Mouse (Mus musculus): ENCODE data around the gene Rpap2.

Gene Rpap2

DNA sequence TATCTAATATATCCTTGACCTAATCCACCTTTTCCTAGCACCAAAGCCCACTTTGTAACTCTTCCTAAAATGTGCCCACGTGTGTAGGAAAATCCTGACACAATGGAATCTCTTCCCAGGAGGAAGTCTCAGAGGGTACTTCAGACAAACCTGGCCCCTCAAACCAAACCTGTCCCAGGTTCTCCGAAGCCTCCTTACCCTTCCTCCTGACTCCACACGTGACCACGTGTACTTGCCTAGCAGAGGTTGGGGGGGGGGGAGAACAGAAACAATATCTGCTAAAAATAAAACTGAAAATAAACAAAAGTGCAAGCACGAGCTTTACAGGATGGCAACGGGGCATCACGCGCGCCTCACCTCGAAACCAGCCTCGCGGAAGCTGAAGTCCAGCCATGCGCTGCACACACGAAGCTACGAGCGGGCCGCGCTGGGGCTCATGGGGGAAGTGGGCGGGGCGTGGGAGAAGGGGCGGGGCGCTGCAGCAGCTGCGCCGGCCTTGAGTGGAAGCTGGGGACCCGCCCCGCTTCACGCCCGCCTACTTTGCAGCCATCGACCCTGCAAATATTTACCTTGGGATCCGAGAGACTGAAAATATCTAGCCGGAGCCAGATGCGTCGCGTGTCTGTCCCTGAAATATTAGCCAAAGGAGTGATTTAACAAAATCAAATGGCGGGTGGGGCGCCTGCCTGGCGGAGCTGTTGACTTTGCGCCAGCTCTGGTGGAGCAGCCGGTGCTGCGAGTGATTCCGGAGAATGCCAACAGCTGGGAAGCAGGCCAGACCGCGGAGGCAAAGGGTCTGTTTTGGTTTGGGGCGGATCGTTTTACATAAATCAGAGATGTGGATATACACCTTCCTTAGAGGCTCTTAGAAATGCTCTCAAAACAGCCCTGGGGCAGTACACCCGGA, 90.7 kb downstream of the Rpap2 start:
- DNase-seq = peak; percentile 71

DNA sequence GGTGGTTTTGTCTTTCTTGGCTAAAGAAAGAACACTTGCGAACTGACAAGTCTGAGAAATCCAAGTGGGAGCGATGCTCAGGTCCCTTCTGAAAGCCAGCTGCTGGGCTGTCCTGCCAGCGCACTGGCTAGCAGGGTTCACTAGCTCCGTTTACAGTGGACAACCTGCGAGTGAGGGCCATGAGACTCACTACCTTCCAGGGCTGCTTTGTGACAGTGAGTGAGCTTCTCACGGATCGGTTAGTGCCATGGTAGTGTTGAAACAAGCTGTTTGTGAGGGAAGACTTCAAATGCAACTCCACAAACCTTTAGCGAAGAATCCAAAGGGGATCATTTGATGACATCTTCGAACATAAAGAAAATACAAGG, 91.3 kb downstream of the Rpap2 start:
- DNase-seq = no peak

DNA sequence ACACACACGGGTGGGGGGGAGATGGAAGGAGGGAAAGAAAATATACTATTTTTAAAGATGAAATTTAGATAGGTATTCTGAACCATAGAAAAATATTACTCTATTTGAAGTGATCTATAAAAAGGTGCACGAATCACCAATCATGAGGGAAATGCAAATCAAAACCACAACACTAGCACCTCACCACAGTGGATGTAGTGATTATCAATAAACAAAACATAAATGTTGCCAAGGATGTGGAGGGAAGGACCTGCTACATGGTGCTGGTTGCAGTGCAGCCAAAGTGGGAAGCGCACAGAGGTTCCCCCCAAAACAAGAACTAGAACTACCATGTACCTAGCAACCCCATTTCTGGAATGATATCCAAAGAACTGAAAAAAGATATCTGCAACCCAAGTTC, 97.8 kb downstream of the Rpap2 start:
- DNase-seq = no peak

DNA sequence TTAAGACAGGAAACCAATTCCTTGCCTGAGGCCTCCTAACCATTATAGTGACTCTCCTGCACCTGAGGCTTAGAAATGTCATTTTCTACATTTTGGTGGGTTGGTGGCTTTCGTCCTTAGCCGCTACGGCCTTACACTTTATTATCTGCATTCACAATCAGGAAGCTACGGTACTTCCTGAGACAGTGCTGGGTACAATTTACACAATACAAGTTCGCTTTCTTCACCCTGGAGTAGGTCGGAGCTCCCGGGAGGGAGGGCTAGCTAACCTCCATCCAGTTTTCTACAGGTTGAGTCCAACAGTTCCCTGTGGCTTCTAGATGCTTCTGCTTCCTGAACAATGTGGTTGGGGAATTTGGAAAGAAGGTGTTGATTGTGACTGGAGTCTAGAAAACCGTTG, 101.7 kb downstream of the Rpap2 start:
- no peak for DNase-seq

DNA sequence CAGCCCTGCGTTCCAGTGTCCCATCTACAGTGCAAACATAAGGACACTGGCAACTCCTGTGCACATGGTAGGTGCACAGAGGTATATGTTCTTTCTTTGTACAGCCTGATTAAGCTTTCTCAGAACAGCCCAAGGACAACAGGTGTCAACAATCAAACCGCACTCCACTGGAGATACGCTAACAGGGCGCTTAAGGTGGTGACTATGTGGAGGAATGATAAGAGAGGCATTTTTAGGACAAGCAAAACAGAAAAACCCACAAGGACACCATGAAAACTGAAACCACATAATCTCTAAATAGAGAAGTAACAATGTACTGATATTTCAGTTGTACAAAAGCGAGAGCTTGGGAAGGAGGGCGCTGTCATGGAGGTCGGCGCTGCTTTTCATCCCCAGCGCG, 103.7 kb downstream of the Rpap2 start:
- DNase-seq = no peak

DNA sequence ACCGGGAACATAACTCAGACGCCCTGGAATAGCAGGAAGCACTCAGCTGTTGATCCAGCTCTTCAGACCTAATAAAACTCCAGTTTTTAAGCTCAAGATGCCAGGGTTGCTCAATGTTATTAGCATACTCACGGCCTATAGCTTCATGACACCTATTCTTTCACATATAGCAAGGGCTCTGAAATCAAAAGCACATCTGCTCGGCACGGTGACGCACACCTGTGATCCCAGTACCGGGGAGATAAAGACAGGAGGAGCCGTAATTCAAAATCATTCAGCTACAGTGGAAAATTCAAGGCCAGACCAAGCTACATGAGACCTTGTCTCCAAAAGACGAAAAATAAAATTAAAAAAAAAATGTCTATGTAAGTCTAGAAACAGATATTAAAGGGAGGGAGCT, 104.5 kb downstream of the Rpap2 start:
- no peak for DNase-seq

DNA sequence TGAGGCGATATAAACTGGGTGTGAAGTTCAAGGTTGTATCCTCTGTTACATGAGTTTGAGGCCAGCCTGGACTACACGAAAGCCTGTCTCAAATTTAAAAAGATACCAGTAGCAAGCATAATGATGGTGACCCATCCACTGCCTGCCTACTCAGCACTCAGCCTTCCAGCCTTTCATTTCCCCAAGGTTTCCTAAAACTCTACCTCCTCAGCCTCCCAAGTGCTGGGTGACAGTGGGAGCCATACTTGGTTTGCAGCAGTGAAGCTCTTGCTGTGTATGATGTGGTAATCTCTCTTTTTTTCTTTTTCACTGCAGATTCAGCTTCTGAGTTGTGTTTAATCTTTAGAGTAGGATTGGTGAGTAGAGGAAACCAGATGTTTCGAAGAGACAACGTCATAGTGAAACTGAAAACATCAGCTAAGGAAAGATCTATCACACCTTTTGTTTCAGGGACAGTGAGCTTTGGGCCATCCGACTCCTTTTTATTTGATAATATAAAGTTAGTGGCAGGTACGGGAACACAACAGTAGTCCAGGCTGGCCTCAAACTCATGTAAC, 106.1 kb downstream of the Rpap2 start:
- DNase-seq = no peak

DNA sequence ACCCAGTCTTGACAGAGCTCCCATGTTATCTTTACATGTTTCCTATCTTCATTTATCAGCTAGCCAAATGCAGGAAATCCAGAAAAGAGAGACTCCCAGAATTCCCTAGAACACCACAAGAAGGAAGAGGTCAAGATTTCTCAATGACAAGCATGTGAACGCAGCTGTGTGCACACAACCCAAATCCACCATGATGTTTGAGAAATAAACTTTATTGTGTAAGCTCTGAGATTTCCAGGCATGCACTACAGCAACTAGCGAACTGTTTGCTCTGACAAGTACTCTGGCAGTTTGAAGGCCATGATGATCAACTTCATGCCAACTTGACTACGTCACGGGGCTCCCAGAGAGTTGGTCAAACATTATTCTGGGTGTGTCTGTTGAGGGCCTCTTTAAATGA, 108.6 kb downstream of the Rpap2 start:
- DNase-seq = no peak

DNA sequence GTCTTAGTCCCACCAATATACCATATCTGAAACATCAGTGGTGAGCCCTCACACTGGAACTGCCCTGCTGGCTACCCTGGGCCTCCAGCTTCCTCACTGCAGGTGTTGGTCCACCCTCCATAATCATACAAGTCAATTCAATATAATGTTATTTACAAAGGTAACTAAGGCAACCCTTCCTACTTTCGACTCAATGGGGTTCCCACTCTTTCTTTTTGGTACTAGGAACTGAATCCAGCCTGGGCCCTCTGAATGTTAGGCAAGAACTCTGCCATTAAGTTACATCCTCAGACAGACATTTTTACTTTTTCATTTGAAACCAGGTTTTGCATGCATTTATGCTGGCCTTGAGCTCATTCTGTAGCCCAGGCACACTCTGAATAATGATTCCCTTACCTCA, 109.1 kb downstream of the Rpap2 start:
- no peak for DNase-seq

DNA sequence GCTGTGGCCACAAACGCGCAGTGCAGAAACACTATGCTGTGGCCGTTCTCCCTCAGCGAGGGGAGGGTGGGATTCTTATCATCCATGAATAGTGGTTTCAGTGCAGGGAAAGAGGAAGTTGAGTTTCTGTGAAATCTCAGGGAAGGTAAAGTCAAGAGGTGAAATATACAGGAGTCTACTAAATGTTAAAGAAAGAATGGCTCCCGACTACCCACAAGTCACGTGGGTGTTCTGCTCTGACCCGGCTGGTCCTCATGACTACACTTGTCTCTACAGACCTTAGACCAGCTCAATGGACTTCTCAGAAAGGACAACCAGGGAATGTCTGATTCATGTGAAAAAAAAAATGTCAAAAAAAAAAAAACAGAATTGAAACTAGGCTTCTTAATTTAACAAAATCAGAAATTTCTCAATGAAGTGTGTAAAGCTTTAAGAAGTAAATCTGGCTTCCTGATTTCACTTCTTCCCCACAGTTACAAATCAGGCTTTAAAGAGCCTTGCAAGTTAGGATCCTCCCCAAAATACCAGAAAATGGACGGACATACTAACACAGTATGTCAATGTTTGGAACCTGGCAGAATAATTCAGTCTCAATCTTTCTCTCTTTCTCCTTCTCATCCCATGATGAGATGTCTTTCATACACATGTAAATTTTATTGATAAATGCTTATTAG, 111.1 kb downstream of the Rpap2 start:
- DNase-seq = no peak
